Mouse (Mus musculus): ENCODE results near the gene Cfap61. TPM values are rescaled to one million over a fixed set of nuclear protein-coding genes. Genes with fewer than 3 reads are reported as not detected.

Cfap61 gene
- polyA plus RNA-seq, 1 experiment = 0.23 TPM

- Histone ChIP-seq H3K27ac (ENCODE audit: control insufficient read depth, insufficient read depth, low read length) (no peak overlapping the region), H3K4me1 (replicated peaks; ENCODE audit: control insufficient read depth, insufficient read depth, low read length) (no peaks in the 10 kb centered on the region), H3K27me3 (ENCODE audit: control insufficient read depth, insufficient read depth, low read length) (no peaks in the 10 kb centered on the region), H3K36me3 (ENCODE audit: control insufficient read depth, insufficient read depth, low read length) (no peaks in the 10 kb centered on the region), H3K4me3 (ENCODE audit: control insufficient read depth, insufficient read depth, low read length) (no peak overlapping the region)
- no peak for TF ChIP-seq POLR2A (IDR thresholded peaks at IDR 0.05; ENCODE audit: control insufficient read depth, extremely low read depth, insufficient read depth, low read length, poor library complexity)
- TF ChIP-seq CTCF (IDR thresholded peaks at IDR 0.05; ENCODE audit: borderline replicate concordance, control insufficient read depth, extremely low read depth, insufficient read depth, low read length, poor library complexity) = no peak
- 19% methylated on average over 4 of the region's 4 CpGs for WGBS
- no peak for DNase-seq
These were observed 22.9 kb downstream of the Cfap61 start for GRCm38 (mm10) chr2:145957450-145957849.

GRCm38 (mm10) chr2:145958097-145958496 lies 23.5 kb downstream of the Cfap61 start:
- no peaks in the 10 kb centered on the region for H3K36me3 ChIP-seq (ENCODE audit: control insufficient read depth, insufficient read depth, low read length)
- no peak for TF ChIP-seq POLR2A (IDR thresholded peaks at IDR 0.05; ENCODE audit: control insufficient read depth, extremely low read depth, insufficient read depth, low read length, poor library complexity)
- TF ChIP-seq CTCF (IDR thresholded peaks at IDR 0.05; ENCODE audit: borderline replicate concordance, control insufficient read depth, extremely low read depth, insufficient read depth, low read length, poor library complexity) = no peak
- WGBS = 93% methylated on average over 6 of the region's 6 CpGs

GRCm38 (mm10) chr2:145958551-145958950 lies 24.0 kb downstream of the Cfap61 start:
- Histone ChIP-seq H3K27me3 (ENCODE audit: control insufficient read depth, insufficient read depth, low read length) (no peaks in the 10 kb centered on the region), H3K4me1 (replicated peaks; ENCODE audit: control insufficient read depth, insufficient read depth, low read length) (no peaks in the 10 kb centered on the region), H3K27ac (ENCODE audit: control insufficient read depth, insufficient read depth, low read length) (no peak overlapping the region), H3K36me3 (ENCODE audit: control insufficient read depth, insufficient read depth, low read length) (no peaks in the 10 kb centered on the region), H3K4me3 (ENCODE audit: control insufficient read depth, insufficient read depth, low read length) (no peak overlapping the region)
- TF ChIP-seq POLR2A (IDR thresholded peaks at IDR 0.05; ENCODE audit: control insufficient read depth, extremely low read depth, insufficient read depth, low read length, poor library complexity) (no peak), CTCF (IDR thresholded peaks at IDR 0.05; ENCODE audit: borderline replicate concordance, control insufficient read depth, extremely low read depth, insufficient read depth, low read length, poor library complexity) (no peak)
- WGBS = 95% methylated on average over 7 of the region's 7 CpGs
- DNase-seq = no peak

More at GRCm38 (mm10) chr2:145958097-145958496, 23.5 kb downstream of the Cfap61 start:
- Histone ChIP-seq H3K27me3 (ENCODE audit: control insufficient read depth, insufficient read depth, low read length) (no peaks in the 10 kb centered on the region), H3K27ac (ENCODE audit: control insufficient read depth, insufficient read depth, low read length) (no peak overlapping the region), H3K4me3 (ENCODE audit: control insufficient read depth, insufficient read depth, low read length) (no peak overlapping the region), H3K4me1 (replicated peaks; ENCODE audit: control insufficient read depth, insufficient read depth, low read length) (no peaks in the 10 kb centered on the region)
- no peak for DNase-seq

- no peak overlapping the region for H3K27ac ChIP-seq (ENCODE audit: control insufficient read depth, insufficient read depth, low read length)
- 94% methylated on average over 5 of the region's 5 CpGs for WGBS
- no peaks in the 10 kb centered on the region for H3K4me1 ChIP-seq (replicated peaks; ENCODE audit: control insufficient read depth, insufficient read depth, low read length)
- H3K36me3 ChIP-seq (ENCODE audit: control insufficient read depth, insufficient read depth, low read length) = no peaks in the 10 kb centered on the region
- H3K4me3 ChIP-seq (ENCODE audit: control insufficient read depth, insufficient read depth, low read length) = no peak overlapping the region
- DNase-seq = no peak
- no peak for TF ChIP-seq CTCF (IDR thresholded peaks at IDR 0.05; ENCODE audit: borderline replicate concordance, control insufficient read depth, extremely low read depth, insufficient read depth, low read length, poor library complexity)
- no peak for TF ChIP-seq POLR2A (IDR thresholded peaks at IDR 0.05; ENCODE audit: control insufficient read depth, extremely low read depth, insufficient read depth, low read length, poor library complexity)
- H3K27me3 ChIP-seq (ENCODE audit: control insufficient read depth, insufficient read depth, low read length) = no peaks in the 10 kb centered on the region
These were observed 27.3 kb downstream of the Cfap61 start for GRCm38 (mm10) chr2:145961861-145962260.

GRCm38 (mm10) chr2:145970751-145971150 lies 36.2 kb downstream of the Cfap61 start:
- no peaks in the 10 kb centered on the region for H3K36me3 ChIP-seq (ENCODE audit: control insufficient read depth, insufficient read depth, low read length)
- 94% methylated on average over 12 of the region's 12 CpGs for WGBS
- H3K27me3 ChIP-seq (ENCODE audit: control insufficient read depth, insufficient read depth, low read length) = no peaks in the 10 kb centered on the region
- TF ChIP-seq POLR2A (IDR thresholded peaks at IDR 0.05; ENCODE audit: control insufficient read depth, extremely low read depth, insufficient read depth, low read length, poor library complexity) = no peak
- no peak for TF ChIP-seq CTCF (IDR thresholded peaks at IDR 0.05; ENCODE audit: borderline replicate concordance, control insufficient read depth, extremely low read depth, insufficient read depth, low read length, poor library complexity)
- no peak overlapping the region for H3K4me3 ChIP-seq (ENCODE audit: control insufficient read depth, insufficient read depth, low read length)
- H3K4me1 ChIP-seq (replicated peaks; ENCODE audit: control insufficient read depth, insufficient read depth, low read length) = no peaks in the 10 kb centered on the region
- no peak overlapping the region for H3K27ac ChIP-seq (ENCODE audit: control insufficient read depth, insufficient read depth, low read length)
- DNase-seq = no peak

GRCm38 (mm10) chr2:145971237-145972010 lies 36.8 kb downstream of the Cfap61 start:
- Histone ChIP-seq H3K36me3 (ENCODE audit: control insufficient read depth, insufficient read depth, low read length) (no peaks in the 10 kb centered on the region), H3K27me3 (ENCODE audit: control insufficient read depth, insufficient read depth, low read length) (no peaks in the 10 kb centered on the region), H3K4me3 (ENCODE audit: control insufficient read depth, insufficient read depth, low read length) (no peak overlapping the region), H3K4me1 (replicated peaks; ENCODE audit: control insufficient read depth, insufficient read depth, low read length) (no peaks in the 10 kb centered on the region), H3K27ac (ENCODE audit: control insufficient read depth, insufficient read depth, low read length) (no peak overlapping the region)
- WGBS = 96% methylated on average over 20 of the region's 20 CpGs
- no peak for DNase-seq
- TF ChIP-seq POLR2A (IDR thresholded peaks at IDR 0.05; ENCODE audit: control insufficient read depth, extremely low read depth, insufficient read depth, low read length, poor library complexity) (no peak), CTCF (IDR thresholded peaks at IDR 0.05; ENCODE audit: borderline replicate concordance, control insufficient read depth, extremely low read depth, insufficient read depth, low read length, poor library complexity) (no peak)
